Mouse (Mus musculus) embryonic fibroblast, embryonic 13.5 days (primary cell): ENCODE results near the gene Igf2r.

Source experiments
- CTCF ChIP-seq: IDR thresholded peaks from 2 replicates; pipeline ENCODE4 v1.5.1; 2011; ENCODE audit warnings: mild to moderate bottlenecking, control low read depth, low read length, moderate library complexity, borderline replicate concordance; ENCODE audit not compliant: insufficient read depth
- POLR2A ChIP-seq: IDR thresholded peaks from 2 replicates; pipeline ENCODE4 v1.6.1; 2011; ENCODE audit warnings: low read depth, mild to moderate bottlenecking, control low read depth, low read length, moderate library complexity

DNA sequence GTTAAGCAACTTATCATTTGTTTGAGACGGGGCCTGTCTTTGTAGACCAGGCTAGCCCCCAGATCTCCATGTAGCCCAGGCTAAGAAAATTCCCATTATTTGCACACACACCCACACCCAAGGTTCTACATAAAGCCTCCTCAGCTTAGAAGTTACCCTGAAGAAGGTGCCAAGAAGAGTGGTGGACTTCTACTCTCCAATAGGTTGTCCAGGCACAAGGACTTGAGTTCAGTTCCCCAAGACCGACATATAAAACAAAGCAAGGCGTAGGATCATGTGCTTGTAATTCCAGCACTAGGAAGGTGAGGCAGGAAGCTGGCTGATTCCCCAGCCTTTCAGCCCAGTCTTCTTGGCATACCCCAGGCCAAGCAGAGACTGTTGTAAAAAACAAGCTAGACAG lies 29.1 kb upstream of the Igf2r start:
- no peak for TF ChIP-seq POLR2A
- TF ChIP-seq CTCF = no peak
